Mouse (Mus musculus) ES-E14 (cell line): ENCODE data around the gene Fas. TPM values are rescaled to one million over a fixed set of nuclear protein-coding genes. Genes with fewer than 3 reads are reported as not detected.

Experiments
- DNase-seq: peaks from one replicate; pipeline ENCODE4 v3.0.0-alpha.2; 2013; ENCODE audit warnings: low read depth, low spot score
- H3K27ac ChIP-seq: 2 replicates; pipeline ENCODE4 v1.5.1; 2012; ENCODE audit warnings: low read depth, mild to moderate bottlenecking, low read length, moderate library complexity, mixed read lengths; ENCODE audit not compliant: poor library complexity, insufficient read depth, severe bottlenecking
- H3K36me3 ChIP-seq: 2 replicates; pipeline ENCODE4 v1.6.1; 2012; ENCODE audit warnings: mild to moderate bottlenecking, low read length, moderate library complexity, mixed read lengths; ENCODE audit not compliant: control insufficient read depth, poor library complexity, insufficient read depth, severe bottlenecking
- H3K4me1 ChIP-seq, 2 experiments: fragments of 150-350 bp in 1 of 2; sonication (generic) in 1 of 2; 2 replicates each; pipeline ENCODE4 v1.6.1; 2012; ENCODE audit warnings: low read length in 2 of 2, mild to moderate bottlenecking in 1 of 2, mixed read lengths in 1 of 2; ENCODE audit not compliant: control insufficient read depth in 2 of 2, insufficient read depth in 2 of 2, poor library complexity in 1 of 2
- H3K4me3 ChIP-seq, 2 experiments: fragments of 150-350 bp in 1 of 2; sonication (generic) in 1 of 2; 2 replicates each; pipeline ENCODE4 v1.5.1; 2012; ENCODE audit warnings: low read length in 2 of 2, low read depth in 1 of 2, mild to moderate bottlenecking in 1 of 2, mixed read lengths in 1 of 2; ENCODE audit not compliant: insufficient read depth in 1 of 2, poor library complexity in 1 of 2, severe bottlenecking in 1 of 2
- H3K9ac ChIP-seq: 2 replicates; pipeline ENCODE4 v1.6.1; 2012; ENCODE audit warnings: low read depth, mild to moderate bottlenecking, low read length, mixed read lengths; ENCODE audit not compliant: poor library complexity, insufficient read depth, severe bottlenecking
- H3K9me3 ChIP-seq: fragments of 150-350 bp; sonication (generic); 2 replicates; pipeline ENCODE4 v1.6.1; 2012; ENCODE audit warnings: low read depth, mild to moderate bottlenecking, low read length; ENCODE audit not compliant: control insufficient read depth, insufficient read depth
- CHD2 ChIP-seq: IDR thresholded peaks from 2 replicates; pipeline ENCODE4 v1.6.1; 2014; ENCODE audit warnings: mild to moderate bottlenecking, low read depth, low read length, inconsistent platforms
- HCFC1 ChIP-seq: IDR thresholded peaks from 2 replicates; pipeline ENCODE4 v1.6.1; 2012; ENCODE audit warnings: low read length, inconsistent platforms, borderline replicate concordance; ENCODE audit not compliant: insufficient read depth
- MAFK ChIP-seq: IDR thresholded peaks from 2 replicates; pipeline ENCODE4 v1.6.1; 2014; ENCODE audit warnings: mild to moderate bottlenecking, low read depth, low read length, inconsistent platforms; ENCODE audit not compliant: insufficient read depth
- ZC3H11A ChIP-seq: IDR thresholded peaks from 2 replicates; pipeline ENCODE4 v1.6.1; 2012; ENCODE audit warnings: low read depth, mild to moderate bottlenecking, inconsistent platforms, low read length, borderline replicate concordance
- ZNF384 ChIP-seq: IDR thresholded peaks from 2 replicates; pipeline ENCODE4 v1.6.1; 2012; ENCODE audit warnings: low read depth, low read length, inconsistent platforms
- in situ Hi-C, 2 experiments: fragments of 600-800 bp; cut with MboI; formaldehyde crosslinking; loops; one replicate each; pipeline ENCODE4 v1.15.1; 2025; ENCODE audit warnings: low sequenced_read_pairs in 2 of 2, inconsistent platforms in 1 of 2; ENCODE audit not compliant: unreplicated experiment in 2 of 2
- total RNA-seq: library from RNA; depleted of rRNA; stranded (reverse); fragments of 300-350 nt; gene quantifications from 2 replicates; pipeline ENCODE4 v1.2.3, GENCODE M21; 2012

Gene Fas
- total RNA-seq, 1 experiment: 3.2 TPM

GRCm38 (mm10) chr19:34265604-34266193 is 24.8 kb upstream of the Fas start:
- Histone ChIP-seq H3K4me1 (no peaks in the 10 kb centered on the region), H3K36me3 (no peaks in the 10 kb centered on the region), H3K27ac (no peak overlapping the region), H3K4me3 (no peak overlapping the region), H3K9me3 (no peaks in the 10 kb centered on the region), H3K9ac (no peak overlapping the region)
- TF ChIP-seq ZNF384 (no peak), HCFC1 (no peak), CHD2 (no peak), ZC3H11A (no peak), MAFK (no peak)
- DNase-seq: no peak
- in situ Hi-C loops: no loop called here

- in situ Hi-C loops: no loop called here
- no peak for DNase-seq
- TF ChIP-seq MAFK (no peak), ZNF384 (no peak), CHD2 (no peak), HCFC1 (no peak), ZC3H11A (no peak)
- Histone ChIP-seq H3K4me3 (no peak overlapping the region), H3K27ac (no peak overlapping the region), H3K9me3 (no peaks in the 10 kb centered on the region), H3K36me3 (no peaks in the 10 kb centered on the region), H3K4me1 (no peaks in the 10 kb centered on the region), H3K9ac (no peak overlapping the region)
Observed at GRCm38 (mm10) chr19:34268991-34269390, 21.5 kb upstream of the Fas start.

DNA sequence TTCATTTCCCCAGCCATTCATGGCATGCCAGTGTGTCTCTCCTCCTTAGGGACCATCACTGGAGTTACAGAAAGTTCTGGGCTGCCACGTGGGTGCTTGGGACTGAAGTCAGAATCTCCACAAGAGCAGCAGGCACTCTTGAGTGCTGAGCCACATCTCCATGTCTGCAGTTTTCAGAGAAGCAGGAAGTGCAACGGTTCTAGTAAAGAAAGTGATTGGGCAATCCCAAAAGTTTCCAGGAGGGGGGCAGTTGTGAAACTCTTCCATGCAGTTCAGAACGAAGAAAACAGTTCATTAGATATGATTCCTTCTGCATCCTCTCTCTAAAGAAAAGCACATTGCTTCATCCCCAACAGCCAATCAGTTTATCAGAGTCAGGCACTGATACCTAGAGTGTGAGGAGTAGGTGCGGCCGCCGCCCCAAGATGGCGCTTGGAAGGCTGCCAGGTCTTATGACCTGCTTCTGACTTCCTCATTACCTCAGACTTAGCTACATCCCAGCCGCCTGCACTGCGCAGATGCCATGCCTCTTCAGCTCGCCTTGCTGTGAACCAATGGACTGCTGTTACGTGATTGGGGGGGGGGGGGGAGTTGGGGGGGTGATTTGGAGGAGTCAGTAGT is 20.2 kb upstream of the Fas start:
- H3K9ac ChIP-seq: no peak overlapping the region
- no peak overlapping the region for H3K4me3 ChIP-seq
- in situ Hi-C loops: no loop called here
- no peaks in the 10 kb centered on the region for H3K36me3 ChIP-seq
- H3K27ac ChIP-seq: no peak overlapping the region
- no peak for TF ChIP-seq ZNF384
- TF ChIP-seq ZC3H11A: no peak
- no peak for TF ChIP-seq CHD2
- no peak for TF ChIP-seq HCFC1
- TF ChIP-seq MAFK: no peak
- H3K4me1 ChIP-seq: no peaks in the 10 kb centered on the region
- DNase-seq: peak; percentile 12
- no peaks in the 10 kb centered on the region for H3K9me3 ChIP-seq

DNA sequence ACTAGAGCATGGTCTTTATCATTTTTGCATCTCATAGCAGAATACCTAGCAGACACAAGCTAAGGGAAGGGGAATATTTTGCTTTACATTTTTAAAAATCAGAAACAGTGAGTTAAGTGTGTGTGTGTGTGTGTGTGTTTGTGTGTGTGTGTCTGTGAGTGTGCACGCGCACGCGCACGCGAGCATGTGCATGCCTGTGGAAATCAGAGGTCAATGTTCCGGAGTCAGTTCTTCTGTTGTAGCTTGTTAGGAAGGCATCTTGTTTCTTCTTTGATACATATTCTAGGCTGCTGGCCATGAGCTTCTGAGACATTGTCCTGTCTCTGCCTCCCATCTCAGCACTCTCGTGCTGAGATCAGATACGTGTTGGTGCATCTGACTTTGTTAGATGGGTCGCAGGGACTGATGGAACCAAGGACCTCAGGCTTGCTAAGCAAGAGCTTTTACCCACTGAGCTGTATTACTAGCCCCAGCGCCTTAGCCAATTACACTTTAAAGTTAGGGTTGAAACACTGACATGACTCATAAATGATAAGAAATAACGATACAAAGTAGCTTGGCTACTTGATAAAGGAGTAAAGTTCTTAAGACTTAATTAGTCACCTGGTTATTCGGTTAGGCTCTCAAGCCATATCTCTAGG is 19.5 kb upstream of the Fas start:
- Histone ChIP-seq H3K9me3 (no peaks in the 10 kb centered on the region), H3K4me1 (no peaks in the 10 kb centered on the region), H3K4me3 (no peak overlapping the region), H3K9ac (no peak overlapping the region), H3K27ac (no peak overlapping the region), H3K36me3 (no peaks in the 10 kb centered on the region)
- in situ Hi-C loops: no loop called here
- TF ChIP-seq ZC3H11A: no peak
- TF ChIP-seq MAFK: no peak
- no peak for TF ChIP-seq HCFC1
- no peak for TF ChIP-seq ZNF384
- no peak for TF ChIP-seq CHD2
- no peak for DNase-seq
